Mouse (Mus musculus) lung, adult 2 months (tissue): Measurements from ENCODE around the gene Tpm1. TPM values are rescaled to one million over a fixed set of nuclear protein-coding genes. Genes with fewer than 3 reads are reported as not detected.

Experiments used
- DNase-seq: peaks from one replicate; pipeline ENCODE4 v3.0.0; 2022
- H3K4me1 ChIP-seq: fragments of 200-500 bp; 2 replicates; pipeline ENCODE4 v1.6.1; 2011; ENCODE audit warnings: low read length; ENCODE audit not compliant: control insufficient read depth, insufficient read depth
- H3K4me3 ChIP-seq: fragments of 200-500 bp; replicated peaks from 2 replicates; pipeline ENCODE3; 2011; ENCODE audit warnings: low read depth, mild to moderate bottlenecking, control low read depth, low read length; ENCODE audit errors: extremely low read depth
- CTCF ChIP-seq: fragments of 200-500 bp; IDR thresholded peaks from 2 replicates; pipeline ENCODE4 v1.5.1; 2011; ENCODE audit warnings: mild to moderate bottlenecking, low read length, control low read depth; ENCODE audit not compliant: insufficient read depth
- POLR2A ChIP-seq: fragments of 200-500 bp; IDR thresholded peaks from 2 replicates; pipeline ENCODE4 v1.6.1; 2011; ENCODE audit warnings: low read depth, mild to moderate bottlenecking, control low read depth, low read length, borderline replicate concordance; ENCODE audit errors: extremely low read depth
- WGBS: fragments of 180-500 bp; shearing (Covaris S2); methylation state at CpG from one replicate; pipeline ENCODE4 v1.1.7; 2018; 5-methylcytosine and 5-hydroxymethylcytosine counted together
- polyA plus RNA-seq: library from polyadenylated mRNA; depleted of rRNA; stranded (reverse); fragments of >200 nt; gene quantifications from 2 replicates; pipeline ENCODE4 v1.2.3, GENCODE M21; 2012; rRNA removed

The Tpm1 gene
- 168 and 359 TPM in 2 replicates for polyA plus RNA-seq

DNA sequence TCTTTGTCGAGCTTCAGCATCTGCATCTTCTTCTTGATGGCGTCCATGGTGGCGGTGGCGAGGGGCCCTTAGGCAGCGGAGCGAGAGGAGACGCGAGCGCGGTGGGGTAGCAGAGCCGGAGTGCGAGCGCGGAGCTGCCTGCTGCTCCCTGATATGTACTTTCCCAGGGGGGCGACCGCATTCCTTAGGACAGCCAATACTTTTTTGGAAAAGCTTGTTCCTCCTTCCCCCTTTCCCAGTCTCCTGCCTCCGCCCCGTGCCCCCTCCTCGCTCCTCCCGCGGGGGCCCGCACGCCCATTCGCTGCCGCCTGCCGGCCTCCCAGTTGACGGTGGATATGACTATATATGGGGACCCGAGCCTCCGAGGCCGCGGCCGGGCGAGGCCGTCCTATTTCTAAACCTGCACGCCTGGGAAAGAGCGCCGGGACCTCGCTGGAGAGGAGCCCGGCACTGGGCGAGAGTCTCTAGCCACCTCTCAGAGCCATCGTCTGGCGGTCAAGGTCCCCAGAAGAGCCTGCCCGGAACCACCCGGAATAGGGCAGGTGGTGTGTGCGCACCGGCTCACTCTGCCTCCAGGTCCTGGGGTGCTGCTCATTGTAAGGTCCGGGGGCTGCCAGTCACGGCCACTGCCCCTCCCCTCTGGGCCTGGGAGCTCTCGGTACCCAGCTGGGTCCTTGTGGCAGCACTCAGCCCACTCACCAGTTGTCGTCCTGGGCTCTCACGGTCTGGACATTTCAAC lies at the start of gene Tpm1:
Tpm1 (minus strand) TSS at position 321 of the 739 bp plus-strand sequence.
- no peak for DNase-seq
- H3K4me1 ChIP-seq: peaks cover 2% of the 10 kb centered on the region; the same call in 1 of the 2 replicates
- peak within 1 kb of the TSS; percentile 67 for H3K4me3 ChIP-seq
- TF ChIP-seq POLR2A: peak; percentile 76; the same call in 1 of the 2 replicates
- TF ChIP-seq CTCF: no peak
- WGBS: 3% methylated on average over 51 of the region's 51 CpGs

DNA sequence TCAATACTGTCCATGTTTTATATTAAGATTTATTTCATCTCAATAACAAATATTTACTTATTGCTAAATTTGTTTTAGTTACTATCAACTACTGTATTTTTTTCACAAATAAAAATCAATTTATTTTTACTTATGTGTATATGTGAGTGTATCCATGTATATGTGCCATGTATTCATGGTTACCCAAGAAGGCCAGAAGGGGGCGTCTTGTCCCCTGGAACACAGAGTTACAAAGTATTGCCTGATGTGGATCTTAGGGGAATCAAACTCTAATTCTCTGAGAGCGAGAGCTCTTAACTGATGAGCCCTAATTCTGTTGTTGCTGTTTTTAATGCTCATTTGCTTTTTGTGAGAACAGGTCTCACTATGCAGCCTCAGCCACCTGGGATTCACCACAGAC lies 45.2 kb upstream of the Tpm1 start:
- DNase-seq: no peak
- H3K4me1 ChIP-seq: no peaks in the 10 kb centered on the region
- no peak for TF ChIP-seq POLR2A
- TF ChIP-seq CTCF: no peak
- WGBS: 96% methylated on average over 2 of the region's 2 CpGs
- H3K4me3 ChIP-seq: no peak overlapping the region

DNA sequence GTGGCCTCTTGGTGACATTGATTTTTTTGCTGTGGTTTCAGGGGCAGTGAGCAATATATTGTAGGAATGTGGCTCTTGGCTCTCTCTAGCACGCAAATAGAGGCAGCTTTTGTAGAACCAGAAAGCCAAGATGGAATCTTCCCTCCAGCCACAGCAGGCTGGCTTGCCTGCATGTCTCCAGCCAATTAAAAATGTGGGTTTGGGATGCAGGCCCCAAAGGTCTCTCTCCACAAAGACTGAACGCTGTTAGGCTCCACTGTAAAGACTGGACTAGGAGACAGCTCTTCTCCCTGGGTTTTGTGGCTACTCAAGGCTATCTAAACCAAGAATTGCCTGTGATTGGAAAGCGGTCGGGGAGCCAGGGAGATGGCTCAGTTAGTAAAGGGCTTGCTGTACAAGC lies 43.0 kb upstream of the Tpm1 start:
- no peak for TF ChIP-seq CTCF
- no peak for TF ChIP-seq POLR2A
- no peak for DNase-seq
- no peaks in the 10 kb centered on the region for H3K4me1 ChIP-seq
- WGBS: 86% methylated on average over 4 of the region's 4 CpGs
- no peak overlapping the region for H3K4me3 ChIP-seq

DNA sequence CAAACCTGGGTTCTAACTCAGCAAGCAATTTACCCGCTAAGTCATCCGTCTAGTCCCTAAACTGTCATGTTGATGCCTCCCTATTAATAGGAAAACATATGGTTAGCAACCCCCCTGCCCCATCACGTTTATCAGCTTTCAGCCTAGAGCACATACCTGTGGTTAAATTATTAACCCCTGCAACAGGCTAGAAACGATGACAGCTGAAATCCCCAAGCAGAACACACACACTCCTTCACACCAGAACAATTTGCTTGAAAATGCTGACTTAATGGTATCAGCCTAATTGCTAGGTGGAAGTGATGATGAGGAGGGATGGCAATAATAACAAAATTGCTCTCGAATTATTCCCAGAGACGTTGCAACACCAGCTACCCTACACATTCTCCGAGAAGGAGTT lies 42.4 kb upstream of the Tpm1 start:
- no peaks in the 10 kb centered on the region for H3K4me1 ChIP-seq
- no peak for DNase-seq
- no peak overlapping the region for H3K4me3 ChIP-seq
- TF ChIP-seq POLR2A (no peak), CTCF (no peak)
- 61% methylated on average over 7 of the region's 7 CpGs for WGBS

DNA sequence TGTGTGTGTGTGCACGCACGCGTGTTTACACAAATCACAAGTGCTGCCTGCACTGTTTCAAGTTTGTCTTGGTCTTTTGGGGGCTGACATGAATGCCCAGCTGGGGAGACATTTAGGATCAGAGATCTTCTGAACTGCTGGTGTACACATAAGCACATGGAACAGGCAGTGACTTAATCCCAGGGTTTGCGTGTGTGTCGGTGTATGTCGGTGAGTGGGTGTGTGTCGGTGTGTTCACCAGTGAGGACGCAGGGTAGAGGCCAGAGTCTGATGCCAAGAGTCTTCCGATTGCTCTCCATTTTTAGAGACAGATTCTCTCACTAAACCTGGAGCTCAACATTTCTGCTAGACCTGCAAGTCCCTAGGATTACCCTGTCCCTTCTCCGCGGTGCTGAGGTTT lies 41.9 kb upstream of the Tpm1 start:
- H3K4me3 ChIP-seq: no peak overlapping the region
- 86% methylated on average over 11 of the region's 11 CpGs for WGBS

DNA sequence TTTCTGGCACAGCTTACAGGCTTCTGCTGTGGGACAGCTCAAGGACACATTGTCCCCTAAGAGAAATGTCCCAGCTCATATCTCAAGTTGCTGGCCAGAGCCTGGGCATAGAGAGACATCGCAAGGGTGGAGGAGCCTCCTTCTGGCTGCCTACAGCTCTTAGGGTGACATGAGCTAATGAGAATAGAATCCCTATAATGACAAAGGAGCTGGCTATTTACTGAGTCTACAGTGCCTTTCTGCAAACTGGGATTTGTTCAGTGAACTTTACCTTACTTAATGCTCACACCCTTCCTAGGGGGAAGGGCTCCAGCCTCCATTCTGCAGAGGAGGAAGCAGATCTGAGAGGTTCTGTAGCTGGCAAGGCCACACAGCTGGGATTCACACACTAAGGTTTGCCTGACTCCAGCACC lies 41.4 kb upstream of the Tpm1 start:
- no peak for DNase-seq
- Histone ChIP-seq H3K4me1 (no peaks in the 10 kb centered on the region), H3K4me3 (no peak overlapping the region)
- TF ChIP-seq CTCF (no peak), POLR2A (no peak)
- 76% methylated on average over 1 of the region's 1 CpGs for WGBS

More for the DNA sequence above, 41.9 kb upstream of the Tpm1 start:
- TF ChIP-seq POLR2A (no peak), CTCF (no peak)
- DNase-seq: no peak
- no peaks in the 10 kb centered on the region for H3K4me1 ChIP-seq

DNA sequence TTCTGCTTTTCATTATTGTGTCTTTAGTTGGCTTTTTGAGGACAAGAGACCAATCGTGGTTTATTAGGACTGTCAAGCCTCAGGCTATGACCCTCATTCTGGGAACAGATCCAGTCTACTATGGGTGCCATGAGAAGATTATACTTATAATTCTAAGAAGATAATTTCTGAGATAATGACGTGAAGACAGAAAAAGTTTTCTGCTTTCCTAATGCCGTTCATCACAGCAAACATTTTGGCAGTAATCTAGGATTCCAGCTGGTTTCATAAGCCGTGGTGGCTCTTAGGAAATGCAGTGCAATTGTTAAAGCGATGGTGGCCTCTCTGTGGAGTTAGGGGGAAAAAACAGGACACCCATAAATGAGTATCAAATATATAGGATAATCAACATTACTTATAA lies 40.0 kb upstream of the Tpm1 start:
- DNase-seq: no peak
- Histone ChIP-seq H3K4me3 (no peak overlapping the region), H3K4me1 (no peaks in the 10 kb centered on the region)
- WGBS: 72% methylated on average over 5 of the region's 5 CpGs
- TF ChIP-seq POLR2A: no peak
- no peak for TF ChIP-seq CTCF

DNA sequence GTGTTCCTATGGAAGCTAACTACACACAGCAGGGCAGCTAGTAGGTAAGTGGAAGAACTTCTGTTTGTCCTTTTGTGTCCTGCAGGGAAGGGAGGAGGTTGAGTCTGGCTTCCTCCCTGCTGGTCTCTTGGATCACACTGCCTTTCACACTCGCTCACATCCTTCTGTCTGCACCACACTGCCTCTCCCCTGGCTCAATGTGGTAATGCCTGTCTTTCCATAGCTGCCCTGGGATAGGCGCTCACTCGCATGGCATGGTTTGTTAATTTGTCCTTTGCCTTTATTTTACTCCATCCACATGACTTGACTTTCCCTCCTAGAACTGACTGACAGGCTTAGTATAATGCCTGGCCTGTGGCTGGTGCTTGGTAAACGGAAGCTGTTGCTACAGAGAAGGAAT lies 34.6 kb upstream of the Tpm1 start:
- Histone ChIP-seq H3K4me1 (no peaks in the 10 kb centered on the region), H3K4me3 (no peak overlapping the region)
- TF ChIP-seq POLR2A: no peak
- TF ChIP-seq CTCF: no peak
- 60% methylated on average over 4 of the region's 4 CpGs for WGBS
- DNase-seq: no peak

DNA sequence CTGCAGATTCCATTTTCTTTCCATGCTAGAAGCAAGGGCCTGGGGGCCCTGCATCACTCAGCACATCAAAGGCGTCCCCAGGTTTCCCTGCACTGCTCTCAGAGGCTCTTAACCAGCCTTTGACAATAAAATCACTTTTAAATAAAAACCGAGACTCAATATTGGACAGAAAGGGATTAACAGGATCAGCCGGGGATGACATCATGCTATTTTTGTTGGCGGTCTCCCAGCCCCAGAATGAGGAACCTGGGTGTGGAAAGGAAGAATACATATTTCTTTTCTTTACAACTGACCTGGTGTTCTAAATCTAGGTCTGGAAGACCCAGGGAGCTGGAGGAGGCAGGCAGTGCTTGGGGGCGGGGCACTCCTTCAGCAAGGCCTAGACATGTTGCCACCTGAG lies 32.5 kb upstream of the Tpm1 start:
- 70% methylated on average over 5 of the region's 5 CpGs for WGBS
- no peaks in the 10 kb centered on the region for H3K4me1 ChIP-seq
- no peak overlapping the region for H3K4me3 ChIP-seq
- no peak for DNase-seq
- no peak for TF ChIP-seq POLR2A

DNA sequence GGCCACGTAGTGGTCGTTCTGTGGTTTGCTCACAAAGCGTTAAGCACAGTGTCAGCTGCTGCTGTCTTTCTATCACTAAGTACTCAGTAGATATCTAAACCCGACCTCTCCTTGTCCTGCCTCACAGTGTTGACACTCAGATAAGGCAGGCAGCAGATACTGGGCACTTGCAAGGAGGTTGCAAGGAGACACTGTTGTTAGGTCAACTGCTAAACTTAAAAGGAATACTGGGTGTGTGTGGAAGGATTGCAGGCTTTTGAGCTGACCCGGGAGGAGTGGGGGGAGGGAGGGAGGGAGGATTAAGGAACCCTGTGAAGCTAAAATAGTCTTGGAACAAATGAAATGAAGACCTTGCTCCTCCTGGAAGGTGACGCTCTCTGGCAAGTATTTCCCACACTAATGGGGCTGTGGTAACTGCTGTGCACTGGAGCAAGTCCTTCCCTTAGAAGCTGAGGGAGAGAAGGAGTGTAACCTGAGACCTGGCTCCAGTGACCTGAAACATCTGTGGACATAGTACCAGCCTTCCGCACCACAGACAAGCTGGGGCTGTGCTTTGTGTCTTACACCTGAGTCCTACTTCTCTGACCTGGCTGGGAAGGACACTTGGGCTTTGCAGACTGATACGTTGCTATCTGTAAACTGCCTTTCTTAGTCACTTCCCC lies 28.6 kb upstream of the Tpm1 start:
- TF ChIP-seq POLR2A (no peak), CTCF (no peak)

DNA sequence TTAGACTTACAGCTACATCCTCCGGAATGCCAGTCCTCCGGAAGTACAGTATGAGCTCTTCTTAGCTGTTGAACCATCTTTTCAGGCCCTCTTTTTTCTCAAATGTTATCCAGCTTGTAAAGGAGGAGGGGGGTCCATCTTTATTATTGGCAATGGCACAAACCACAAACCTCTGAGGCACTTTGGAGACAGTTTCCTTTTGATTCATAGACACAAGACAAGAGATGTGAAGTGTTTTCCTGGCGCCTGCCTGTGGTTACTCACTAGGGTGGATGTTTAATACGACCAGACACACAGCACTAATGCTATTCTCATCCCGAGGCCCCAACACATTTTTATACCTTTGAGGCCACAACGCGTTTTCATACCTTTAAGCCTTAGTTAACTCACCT lies 28.1 kb upstream of the Tpm1 start:
- no peak for DNase-seq
- 49% methylated on average over 7 of the region's 7 CpGs for WGBS
- Histone ChIP-seq H3K4me1 (no peaks in the 10 kb centered on the region), H3K4me3 (no peak overlapping the region)
- TF ChIP-seq CTCF: no peak
- no peak for TF ChIP-seq POLR2A

More for the DNA sequence above, 28.6 kb upstream of the Tpm1 start:
- Histone ChIP-seq H3K4me1 (no peaks in the 10 kb centered on the region), H3K4me3 (no peak overlapping the region)
- DNase-seq: no peak
- WGBS: 24% methylated on average over 8 of the region's 8 CpGs
